Mouse (Mus musculus): Measurements from ENCODE around the gene Atp5j.

GRCm38 (mm10) chr16:84832736-84833135 is 2.7 kb downstream of the Atp5j start:
- TF ChIP-seq CTCF (IDR thresholded peaks at IDR 0.05; ENCODE audit: borderline replicate concordance, insufficient read depth, low read length) (no peak), POLR2A (IDR thresholded peaks at IDR 0.05; ENCODE audit: low read depth, low read length) (no peak)
